ENCODE assay signal across 20 mouse cellular contexts in the genomic region with DNA sequence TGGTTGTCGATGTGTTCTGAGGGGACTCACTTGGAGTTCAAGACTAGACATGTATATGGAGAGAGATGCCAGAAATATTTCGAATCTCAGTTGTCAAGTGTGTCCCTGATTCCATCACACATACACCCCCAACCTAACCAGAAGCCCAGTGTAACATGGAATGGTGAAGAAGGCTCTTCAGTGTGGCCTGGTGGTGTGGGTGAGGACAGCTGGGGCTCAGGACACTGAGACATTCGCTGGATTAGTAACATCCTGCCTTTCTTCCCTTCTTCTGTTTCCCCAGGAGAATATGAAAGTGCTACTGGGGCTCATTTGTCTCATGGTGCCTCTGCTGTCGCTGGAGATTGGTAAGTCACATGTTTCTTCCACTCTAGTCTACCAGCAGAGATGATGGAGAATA. TPM values are rescaled to one million over a fixed set of nuclear protein-coding genes. Genes with fewer than 3 reads are reported as not detected.
DNase-seq lines count a peak whose midpoint lies in the region; ATAC-seq and TF ChIP-seq lines count a peak whose summit lies in the region.
"Had no signal": no experiment of that assay in that cellular context is flagged by ENCODE, and none has a peak within 500 bp of the region (broad histone marks: within the 10 kb centered on the region; RNA-seq: fewer than 3 reads in every experiment).

No protein-coding gene starts in this region.

- H3K79me2 ChIP-seq in myocyte (ENCODE audit: control insufficient read depth, insufficient read depth): peaks cover 31% of the 10 kb centered on the region

- DNase-seq in heart, adult 11 months: peak; percentile 85
- no peak for DNase-seq in heart, postnatal 14 days
- no peak for DNase-seq in retina, embryonic 14.5 days (ENCODE audit: low spot score)
- DNase-seq: B cell, adult 2 months; cerebellum, adult 11 months; cerebellum, adult 18-20 months; cerebellum, adult 8-10 months; cerebellum, adult 9-11 months; cerebellum, postnatal 36 days; embryo, embryonic 11 days had no signal

- H3K4me1 ChIP-seq in megakaryocyte, embryonic 14.5 days: peaks cover 7% of the 10 kb centered on the region
- H3K4me1 ChIP-seq: forebrain, embryonic 10.5 days; forebrain, embryonic 12.5 days had no signal

- peak overlapping the region; percentile 14 for H3K4me3 ChIP-seq in megakaryocyte, embryonic 14.5 days (replicated peaks)
- no peak overlapping the region for H3K4me3 ChIP-seq in myocyte
- H3K4me3 ChIP-seq: embryonic facial prominence, embryonic 13.5 days; embryonic facial prominence, embryonic 15.5 days; erythroblast, embryonic 14.5 days; forebrain, embryonic 10.5 days; forebrain, embryonic 12.5 days had no signal

- H3ac ChIP-seq in myocyte (ENCODE audit: control insufficient read depth, insufficient read length): no peak overlapping the region

- no peaks in the 10 kb centered on the region for H3K9me3 ChIP-seq in megakaryocyte, embryonic 14.5 days
- H3K9me3 ChIP-seq: embryonic facial prominence, embryonic 13.5 days; embryonic facial prominence, embryonic 15.5 days; forebrain, embryonic 10.5 days; forebrain, embryonic 12.5 days had no signal

- no peak for ATAC-seq in megakaryocyte, adult 5-6 weeks (ENCODE audit: poor library complexity, severe bottlenecking)
- ATAC-seq: forebrain, embryonic 14.5 days; forebrain, embryonic 16.5 days had no signal

- intact Hi-C loops in heart, postnatal 14 days (cut with DNase I): no loop called here

- no peak for TF ChIP-seq POLR2A in myocyte (IDR thresholded peaks at IDR 0.05; ENCODE audit: insufficient read length, low read depth)

- H3K4me2 ChIP-seq in myocyte (ENCODE audit: low read depth): peak overlapping the region; percentile 65
- H3K4me2 ChIP-seq: embryonic facial prominence, embryonic 13.5 days; embryonic facial prominence, embryonic 15.5 days; forebrain, embryonic 12.5 days had no signal

- peaks cover 5% of the 10 kb centered on the region for H3K27me3 ChIP-seq in megakaryocyte, embryonic 14.5 days (replicated peaks)
- H3K27me3 ChIP-seq in myocyte (ENCODE audit: control insufficient read depth, insufficient read depth, insufficient read length): no peaks in the 10 kb centered on the region
- H3K27me3 ChIP-seq: embryonic facial prominence, embryonic 13.5 days; embryonic facial prominence, embryonic 15.5 days; forebrain, embryonic 12.5 days had no signal

- H3K36me3 ChIP-seq in megakaryocyte, embryonic 14.5 days (replicated peaks; ENCODE audit: low read length): no peaks in the 10 kb centered on the region
- peaks cover 6% of the 10 kb centered on the region for H3K36me3 ChIP-seq in myocyte (ENCODE audit: control insufficient read depth, insufficient read depth)
- H3K36me3 ChIP-seq: embryonic facial prominence, embryonic 13.5 days; embryonic facial prominence, embryonic 15.5 days; forebrain, embryonic 10.5 days; forebrain, embryonic 12.5 days had no signal

TF ChIP-seq in myocyte, 11 proteins besides CTCF, POLR2A, EP300 and RAD21:
- TF ChIP-seq E2F4 (IDR thresholded peaks at IDR 0.05; ENCODE audit: insufficient read depth) (no peak), USF1 (IDR thresholded peaks at IDR 0.05; ENCODE audit: low read depth) (no peak), TCF12 (IDR thresholded peaks at IDR 0.05; ENCODE audit: insufficient read depth, poor library complexity, severe bottlenecking) (peak; percentile 33), REST (IDR thresholded peaks at IDR 0.05; ENCODE audit: insufficient read depth, insufficient read length) (no peak), CEBPB (IDR thresholded peaks at IDR 0.05; ENCODE audit: insufficient read depth, poor library complexity, severe bottlenecking) (no peak), MYOG (IDR thresholded peaks at IDR 0.05; ENCODE audit: control insufficient read depth in 1 of 3, insufficient read depth in 1 of 3, insufficient read length in 2 of 3, low read depth in 2 of 3) (peak; percentile 39 to 91 (median 53)), MAX (IDR thresholded peaks at IDR 0.05; ENCODE audit: low read depth) (no peak), POLR2AphosphoS2 (IDR thresholded peaks at IDR 0.05; ENCODE audit: insufficient read length, low read depth) (no peak), TCF3 (IDR thresholded peaks at IDR 0.05; ENCODE audit: insufficient read length, low read depth) (peak; percentile 47), MYOD1 (IDR thresholded peaks at IDR 0.05; ENCODE audit: control insufficient read depth in 1 of 3, insufficient read length in 2 of 3, low read depth in 2 of 3) (peak in 2 of 3 experiments; percentile 84 to 88), SRF (IDR thresholded peaks at IDR 0.05; ENCODE audit: control insufficient read depth, insufficient read length, low read depth) (no peak)

RNA-seq across cellular contexts. Expression of a gene that starts 42.5 kb away (rescaled TPM):
- 1 to 10 TPM; 3.8 to 4.9 TPM for total RNA-seq in heart, postnatal 14 days (2021)
- 0.02 and 0.55 TPM in 2 replicates for polyA plus RNA-seq in megakaryocyte, embryonic 14.5 days (2012; ENCODE audit: insufficient read depth, low replicate concordance)
- total RNA-seq in megakaryocyte, adult 5-6 weeks (2015): 4.0 and 6.2 TPM in 2 replicates
- total RNA-seq in megakaryocyte, adult 5-6 weeks (2017): 4.2 and 5.3 TPM in 2 replicates
- polyA plus RNA-seq in myocyte (2012; fragmentation: generic; extraction: Trizol): not detected
- polyA plus RNA-seq: erythroblast, embryonic 14.5 days had no signal

RNA-seq across cellular contexts. Expression of a gene that starts 57.1 kb away (rescaled TPM):
- total RNA-seq in heart, postnatal 14 days (2021): 1 to 10 TPM; 6.9 to 7.4 TPM
- polyA plus RNA-seq in megakaryocyte, embryonic 14.5 days (2012; ENCODE audit: insufficient read depth, low replicate concordance): 0.07 TPM in 1 of 2 replicates, not detected in the other
- 0.67 and 0.68 TPM in 2 replicates for total RNA-seq in megakaryocyte, adult 5-6 weeks (2015)
- total RNA-seq in megakaryocyte, adult 5-6 weeks (2017): 0.29 and 1.5 TPM in 2 replicates
- 7.6 TPM for polyA plus RNA-seq in myocyte (2012; fragmentation: generic; extraction: Trizol)
